Mouse (Mus musculus) liver, embryonic 12.5 days (tissue): Measurements from ENCODE around the gene Arsj. TPM values are rescaled to one million over a fixed set of nuclear protein-coding genes. Genes with fewer than 3 reads are reported as not detected.

Experiments used
- ATAC-seq: fragments of 200-750 bp; cut with Nextera tagmentation; 2 replicates; pipeline ENCODE4 v1.8.0; 2017; ENCODE audit warnings: moderate number of reproducible peaks, mild to moderate bottlenecking, moderate library complexity
- H3K27ac ChIP-seq: fragments of 300-500 bp; sonication (generic); 2 replicates; pipeline ENCODE4 v1.5.1; 2016; ENCODE audit warnings: mild to moderate bottlenecking
- H3K27me3 ChIP-seq: fragments of 300-500 bp; sonication (generic); replicated peaks from 2 replicates; pipeline ENCODE4 v1.6.1; 2016; ENCODE audit warnings: mild to moderate bottlenecking, moderate library complexity
- H3K36me3 ChIP-seq: fragments of 300-500 bp; sonication (generic); 2 replicates; pipeline ENCODE4 v1.6.1; 2016; ENCODE audit warnings: mild to moderate bottlenecking, moderate library complexity
- H3K4me1 ChIP-seq: fragments of 300-500 bp; sonication (generic); 2 replicates; pipeline ENCODE4 v1.6.1; 2016
- H3K4me2 ChIP-seq: fragments of 300-500 bp; sonication (generic); 2 replicates; pipeline ENCODE4 v1.6.1; 2016; ENCODE audit warnings: mild to moderate bottlenecking, moderate library complexity
- H3K4me3 ChIP-seq: fragments of 300-500 bp; sonication (generic); 2 replicates; pipeline ENCODE4 v1.5.1; 2016; ENCODE audit warnings: mild to moderate bottlenecking, moderate library complexity
- H3K9ac ChIP-seq: fragments of 300-500 bp; sonication (generic); 2 replicates; pipeline ENCODE4 v1.6.1; 2016; ENCODE audit warnings: mild to moderate bottlenecking, moderate library complexity
- H3K9me3 ChIP-seq: fragments of 300-500 bp; sonication (generic); replicated peaks from 2 replicates; pipeline ENCODE4 v1.6.1; 2016; ENCODE audit warnings: mild to moderate bottlenecking, moderate library complexity
- WGBS: fragments of 180-500 bp; shearing (Covaris S2); methylation state at CpG from one replicate; pipeline ENCODE4 v1.1.7; 2016; ENCODE audit not compliant: insufficient replicate concordance; 5-methylcytosine and 5-hydroxymethylcytosine counted together
- polyA plus RNA-seq: library from polyadenylated mRNA; unstranded; fragments of >200 nt; fragmentation: Nextera tagmentation; extraction: Ambion mirVana; gene quantifications from 2 replicates; pipeline ENCODE4 v1.2.1, GENCODE M21; 2016

Gene Arsj
- polyA plus RNA-seq, 1 experiment from 2014 or later: not detected

DNA sequence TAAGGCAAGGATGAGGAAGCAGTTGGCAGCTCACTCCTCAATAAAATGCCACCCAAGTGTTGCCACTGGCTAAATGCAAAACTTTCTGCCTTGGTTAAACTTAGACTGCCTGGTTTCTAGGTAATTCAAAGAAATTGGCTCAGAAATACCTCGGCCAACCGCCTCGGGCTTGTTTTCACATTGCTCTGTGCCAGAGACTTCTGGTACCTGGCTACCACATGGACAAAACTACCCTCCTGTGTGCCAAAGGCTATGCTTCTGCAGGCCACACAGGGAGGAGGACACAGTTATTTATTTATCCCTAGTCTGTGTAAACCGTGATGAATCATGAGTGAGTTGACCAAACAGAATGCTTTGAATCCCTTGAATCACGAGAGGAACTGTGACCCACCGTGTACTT lies 75.8 kb downstream of the Arsj start:
- Histone ChIP-seq H3K36me3 (no peaks in the 10 kb centered on the region), H3K9me3 (no peaks in the 10 kb centered on the region), H3K27ac (no peak overlapping the region), H3K4me2 (no peak overlapping the region), H3K9ac (no peak overlapping the region), H3K27me3 (no peaks in the 10 kb centered on the region), H3K4me1 (no peaks in the 10 kb centered on the region), H3K4me3 (no peak overlapping the region)
- no peak for ATAC-seq
- 75% methylated on average over 6 of the region's 6 CpGs for WGBS

DNA sequence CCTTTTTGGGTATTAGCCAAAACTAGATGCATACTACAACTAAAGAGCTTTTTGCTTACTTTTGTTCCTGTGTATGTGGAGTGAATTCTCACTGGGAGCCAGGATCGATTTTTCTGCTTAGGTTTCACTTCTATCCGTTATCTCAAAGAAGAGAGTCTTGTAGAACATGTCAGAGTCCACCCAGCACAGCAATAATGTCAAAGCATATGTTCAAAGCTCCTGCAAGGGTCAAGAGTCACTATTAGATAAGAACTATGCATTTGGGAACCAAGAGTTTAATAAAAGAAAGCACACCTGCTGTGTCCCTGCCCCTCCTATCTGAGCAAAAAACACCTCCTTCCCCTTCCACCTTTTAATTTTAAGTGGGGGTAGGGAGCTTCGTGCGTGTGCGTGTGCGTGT lies 85.6 kb downstream of the Arsj start:
- H3K36me3 ChIP-seq: no peaks in the 10 kb centered on the region
- H3K27me3 ChIP-seq: no peaks in the 10 kb centered on the region
- no peaks in the 10 kb centered on the region for H3K9me3 ChIP-seq
- 49% methylated on average over 6 of the region's 6 CpGs for WGBS
- H3K27ac ChIP-seq: no peak overlapping the region
- no peak overlapping the region for H3K4me2 ChIP-seq
- no peak overlapping the region for H3K9ac ChIP-seq
- ATAC-seq: no peak
- no peaks in the 10 kb centered on the region for H3K4me1 ChIP-seq
- H3K4me3 ChIP-seq: no peak overlapping the region

DNA sequence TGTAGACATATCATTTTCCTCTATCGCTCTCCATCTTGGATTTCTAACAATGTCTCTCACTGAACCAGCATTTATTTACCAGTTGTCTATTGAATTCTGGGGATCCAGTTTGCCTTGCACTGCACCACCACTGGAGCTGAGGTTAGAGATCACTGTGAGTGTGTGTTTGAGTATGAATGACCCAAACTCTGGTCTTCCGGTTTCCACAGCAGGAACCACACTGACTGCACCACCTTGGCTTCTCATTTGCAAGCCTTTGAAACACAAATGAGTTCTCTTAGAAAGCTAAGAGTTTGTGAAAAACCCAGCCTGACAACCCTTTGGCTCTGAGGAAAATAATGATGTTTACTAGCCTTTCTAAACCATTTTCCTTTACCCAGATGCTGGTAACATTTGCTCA lies 86.0 kb downstream of the Arsj start:
- WGBS: 42% methylated on average over 2 of the region's 2 CpGs
- Histone ChIP-seq H3K9ac (no peak overlapping the region), H3K27me3 (no peaks in the 10 kb centered on the region), H3K4me3 (no peak overlapping the region), H3K4me2 (no peak overlapping the region), H3K36me3 (no peaks in the 10 kb centered on the region), H3K27ac (no peak overlapping the region), H3K4me1 (no peaks in the 10 kb centered on the region), H3K9me3 (no peaks in the 10 kb centered on the region)
- ATAC-seq: no peak

DNA sequence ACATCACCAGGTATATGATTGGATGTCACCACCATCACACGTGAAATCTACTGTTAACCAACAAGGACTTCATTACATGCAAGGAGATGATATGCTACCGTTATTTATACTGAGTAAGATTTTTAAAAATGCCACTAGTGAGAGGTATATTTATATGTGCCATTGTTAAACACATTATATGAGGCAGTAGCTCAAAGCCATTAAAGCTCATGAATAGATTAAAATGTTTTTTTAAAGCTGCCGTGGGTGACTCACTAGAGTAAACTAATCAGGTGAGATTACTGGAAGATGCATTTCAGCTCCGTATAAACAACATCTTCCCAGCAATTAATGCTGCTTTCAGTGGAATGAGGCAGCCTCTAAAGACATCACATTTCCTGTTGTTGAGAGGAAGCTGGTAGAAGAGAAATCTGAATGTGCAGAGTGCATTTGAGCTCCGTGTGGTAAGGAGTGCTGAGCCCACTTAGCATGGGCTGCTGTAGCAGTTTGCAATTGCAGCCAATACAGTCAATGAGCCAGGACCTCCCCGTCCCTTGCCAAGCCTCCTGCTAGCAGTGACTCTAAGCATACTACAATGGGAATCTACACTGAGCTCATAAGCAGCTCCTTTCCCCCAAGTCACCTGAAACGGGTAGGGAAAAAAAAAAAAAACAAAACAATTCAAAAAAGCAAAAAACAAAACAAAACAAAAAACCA lies 92.5 kb downstream of the Arsj start:
- no peaks in the 10 kb centered on the region for H3K27me3 ChIP-seq
- WGBS: 57% methylated on average over 7 of the region's 7 CpGs
- no peaks in the 10 kb centered on the region for H3K4me1 ChIP-seq
- H3K4me3 ChIP-seq: no peak overlapping the region
- H3K9me3 ChIP-seq: no peaks in the 10 kb centered on the region
- H3K36me3 ChIP-seq: no peaks in the 10 kb centered on the region
- H3K4me2 ChIP-seq: no peak overlapping the region
- H3K27ac ChIP-seq: no peak overlapping the region
- no peak overlapping the region for H3K9ac ChIP-seq
- ATAC-seq: no peak

DNA sequence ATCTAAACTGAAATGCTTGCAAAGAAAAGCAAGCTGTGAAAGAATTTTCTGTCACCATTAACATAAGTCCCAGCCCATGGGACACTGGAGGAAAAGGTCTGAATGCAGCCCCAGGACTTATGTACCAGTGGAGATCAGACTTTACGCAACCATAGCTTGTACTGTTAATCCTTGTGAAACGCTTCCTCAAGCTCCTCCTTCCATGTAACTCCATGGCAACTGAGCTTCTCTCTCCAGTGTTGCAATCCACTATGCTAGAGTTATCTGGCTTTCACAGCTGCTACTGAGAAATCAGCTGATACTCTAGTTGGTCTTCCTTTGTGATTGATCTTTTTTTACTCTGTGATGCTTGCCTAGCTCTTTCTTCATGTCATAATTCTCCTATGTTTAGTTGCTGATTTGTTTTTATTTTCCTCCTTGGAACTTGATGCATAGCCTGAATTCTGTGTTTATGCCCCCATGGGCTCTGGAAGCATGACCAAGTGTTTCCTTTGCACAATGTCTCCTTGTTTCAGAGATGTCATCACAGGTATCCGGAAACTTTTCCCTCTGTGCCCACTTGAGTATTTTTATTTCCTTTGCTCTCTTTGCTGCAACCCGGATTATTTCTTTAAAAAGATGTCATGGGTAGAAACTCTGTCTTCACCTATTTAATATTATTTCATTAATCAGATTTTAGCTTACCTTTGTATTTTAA lies 99.8 kb downstream of the Arsj start:
- no peak overlapping the region for H3K4me2 ChIP-seq
- no peak for ATAC-seq
- no peaks in the 10 kb centered on the region for H3K4me1 ChIP-seq
- H3K27me3 ChIP-seq: no peaks in the 10 kb centered on the region
- 60% methylated on average over 4 of the region's 4 CpGs for WGBS
- H3K9me3 ChIP-seq: no peaks in the 10 kb centered on the region
- H3K27ac ChIP-seq: no peak overlapping the region
- H3K4me3 ChIP-seq: no peak overlapping the region
- H3K36me3 ChIP-seq: no peaks in the 10 kb centered on the region
- H3K9ac ChIP-seq: no peak overlapping the region

DNA sequence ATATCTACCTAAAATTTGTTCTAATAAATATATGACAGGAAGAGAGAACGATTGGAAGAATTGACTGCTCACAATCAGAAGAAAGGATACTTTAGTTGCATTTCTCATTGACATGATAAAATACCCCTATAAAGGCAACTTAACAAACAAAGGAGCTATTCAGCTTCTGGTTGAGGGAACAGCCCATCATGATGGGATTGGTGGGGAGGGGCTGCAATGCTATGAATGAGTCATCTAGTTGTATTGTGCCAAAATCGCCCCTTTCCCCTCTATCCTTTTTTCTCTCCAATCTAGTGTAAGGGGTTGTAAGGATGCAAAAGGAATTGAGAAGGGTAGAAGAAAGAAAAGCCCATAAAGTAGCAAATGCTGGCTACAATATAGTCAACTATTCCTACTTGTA lies 100.8 kb downstream of the Arsj start:
- no peak for ATAC-seq
- Histone ChIP-seq H3K9ac (no peak overlapping the region), H3K9me3 (no peaks in the 10 kb centered on the region), H3K4me2 (no peak overlapping the region), H3K4me1 (no peaks in the 10 kb centered on the region), H3K4me3 (no peak overlapping the region), H3K27me3 (no peaks in the 10 kb centered on the region), H3K36me3 (no peaks in the 10 kb centered on the region), H3K27ac (no peak overlapping the region)
- 56% methylated on average over 2 of the region's 2 CpGs for WGBS

Other genes with a start within 250 kb of the Arsj start
- gene Camk2d, start 232.6 kb downstream of the Arsj start, polyA plus RNA-seq: 6.3 and 7.1 TPM in 2 replicates